Mouse (Mus musculus) activated CD4-positive, CD25-positive, alpha-beta regulatory T cell (primary cell): ENCODE measurements around the gene Btg2. TPM values are rescaled to one million over a fixed set of nuclear protein-coding genes. Genes with fewer than 3 reads are reported as not detected.

Source experiments
- polyA plus RNA-seq, 2 experiments: library from polyadenylated mRNA; unstranded; fragments of 100-300 nt; shearing (Covaris generic); gene quantifications; one replicate each; pipeline ENCODE4 v1.2.1; 2017

The Btg2 gene
- polyA plus RNA-seq = 100 to 1,000 TPM in 1 of 2 experiments, 10 to 100 TPM in 1; 91.7 to 160 TPM

GRCm38 (mm10) chr1:134078802-134079476, at the start of gene Btg2:
Btg2 (minus strand) TSS chr1:134079120.

DNA sequence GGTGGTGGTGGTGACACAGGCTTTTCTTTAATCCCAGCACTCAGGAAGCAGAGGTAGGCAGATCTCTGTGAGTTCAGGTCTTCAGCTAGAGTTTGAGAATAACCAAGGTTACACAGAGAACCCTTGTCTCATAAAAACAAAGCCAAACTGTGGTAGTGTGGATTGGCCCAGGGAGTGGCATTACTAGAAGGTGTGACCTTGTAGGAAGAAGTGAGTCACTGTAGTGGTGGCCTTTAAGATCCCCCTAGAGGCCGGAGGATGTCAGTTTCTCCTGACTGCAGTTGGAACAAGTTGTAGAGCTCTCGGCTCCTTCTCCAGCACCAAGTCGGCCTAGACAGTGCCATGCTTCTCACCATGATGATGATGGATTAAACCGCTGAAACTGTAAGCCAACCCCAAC, 32.1 kb upstream of the Btg2 start, which contains the start of gene Chit1:
Chit1 (plus strand) TSS at position 264 of the 400 bp plus-strand sequence.

GRCm38 (mm10) chr1:134037172-134037571, 41.7 kb downstream of the Btg2 start, which contains the start of gene Fmod:
Fmod (plus strand) TSS chr1:134037254.

Other genes with a start within 250 kb of the Btg2 start
- under 1 TPM in 1 of 2 experiments, not detected in 1; 0.16 TPM for gene Optc, start 171.1 kb downstream of the Btg2 start, polyA plus RNA-seq
- gene Prelp, start 157.7 kb downstream of the Btg2 start, polyA plus RNA-seq = not detected
- gene Fmod, start 41.9 kb downstream of the Btg2 start, polyA plus RNA-seq = not detected
- under 1 TPM in 1 of 2 experiments, not detected in 1; 0.27 TPM for gene Chit1, start 32.1 kb upstream of the Btg2 start, polyA plus RNA-seq
- gene Chil1, start 103.1 kb upstream of the Btg2 start, polyA plus RNA-seq = under 1 TPM; 0.16 to 0.49 TPM
- not detected for gene Mybph, start 114.3 kb upstream of the Btg2 start, polyA plus RNA-seq
- gene Adora1, start 156.3 kb upstream of the Btg2 start, polyA plus RNA-seq = under 1 TPM in 1 of 2 experiments, not detected in 1; 0.10 TPM
- not detected for gene Myog, start 210.9 kb upstream of the Btg2 start, polyA plus RNA-seq